Mouse (Mus musculus): ENCODE measurements around the gene Cyp26b1. TPM values are rescaled to one million over a fixed set of nuclear protein-coding genes. Genes with fewer than 3 reads are reported as not detected.

Cyp26b1 gene
- polyA plus RNA-seq (2015; fragmentation: Nextera tagmentation; extraction: Ambion mirVana) = 37.4 and 48.4 TPM in 2 replicates

- Histone ChIP-seq H3K4me3 (ENCODE audit: low read length) (peak within 1 kb of the TSS; percentile 29), H3K4me1 (ENCODE audit: control insufficient read depth, insufficient read depth, low read depth, low read length) (peaks cover 15% of the 10 kb centered on the region), H3K9me3 (ENCODE audit: control insufficient read depth, low read length) (no peaks in the 10 kb centered on the region), H3K27ac (ENCODE audit: low read depth, low read length) (no peak within 1 kb of the TSS; the same call in 1 of the 2 replicates), H3K27me3 (replicated peaks; ENCODE audit: control insufficient read depth, insufficient read depth, low read length) (peaks cover 10% of the 10 kb centered on the region), H3K9ac (ENCODE audit: low read depth, low read length) (peak within 1 kb of the TSS; percentile 20; the same call in 1 of the 2 replicates), H3K36me3 (ENCODE audit: control insufficient read depth, insufficient read depth, low read length) (no peaks in the 10 kb centered on the region), H3K4me2 (ENCODE audit: low read length) (peak within 1 kb of the TSS; percentile 11; the same call in 1 of the 2 replicates)
- 61% methylated on average over 10 of the region's 10 CpGs for WGBS
- ATAC-seq = peak; percentile 49
These were observed at the start of gene Cyp26b1 for GRCm38 (mm10) chr6:84593693-84594092. Gene Cyp26b1 (minus strand): TSS chr6:84593908.

- H3K4me1 ChIP-seq (ENCODE audit: control insufficient read depth, insufficient read depth, low read depth, low read length) = peaks cover 3% of the 10 kb centered on the region; the same call in 1 of the 2 replicates
- ATAC-seq = no peak
These were observed 47.3 kb upstream of the Cyp26b1 start for GRCm38 (mm10) chr6:84641062-84641431.

GRCm38 (mm10) chr6:84640324-84641061 is 46.8 kb upstream of the Cyp26b1 start:
- ATAC-seq = no peak
- Histone ChIP-seq H3K27ac (ENCODE audit: low read depth, low read length) (no peak overlapping the region), H3K4me2 (ENCODE audit: low read length) (no peak overlapping the region), H3K4me3 (ENCODE audit: low read length) (no peak overlapping the region), H3K9ac (ENCODE audit: low read depth, low read length) (no peak overlapping the region), H3K27me3 (replicated peaks; ENCODE audit: control insufficient read depth, insufficient read depth, low read length) (no peaks in the 10 kb centered on the region), H3K4me1 (ENCODE audit: control insufficient read depth, insufficient read depth, low read depth, low read length) (no peaks in the 10 kb centered on the region), H3K36me3 (ENCODE audit: control insufficient read depth, insufficient read depth, low read length) (no peaks in the 10 kb centered on the region), H3K9me3 (ENCODE audit: control insufficient read depth, low read length) (no peaks in the 10 kb centered on the region)
- WGBS = 64% methylated on average over 9 of the region's 9 CpGs

More at GRCm38 (mm10) chr6:84641062-84641431, 47.3 kb upstream of the Cyp26b1 start:
- H3K27ac ChIP-seq (ENCODE audit: low read depth, low read length) = no peak overlapping the region
- no peak overlapping the region for H3K9ac ChIP-seq (ENCODE audit: low read depth, low read length)
- no peak overlapping the region for H3K4me2 ChIP-seq (ENCODE audit: low read length)
- WGBS = 77% methylated on average over 4 of the region's 4 CpGs
- no peak overlapping the region for H3K4me3 ChIP-seq (ENCODE audit: low read length)
- H3K9me3 ChIP-seq (ENCODE audit: control insufficient read depth, low read length) = no peaks in the 10 kb centered on the region
- H3K27me3 ChIP-seq (replicated peaks; ENCODE audit: control insufficient read depth, insufficient read depth, low read length) = no peaks in the 10 kb centered on the region
- no peaks in the 10 kb centered on the region for H3K36me3 ChIP-seq (ENCODE audit: control insufficient read depth, insufficient read depth, low read length)

GRCm38 (mm10) chr6:84638206-84638605 is 44.5 kb upstream of the Cyp26b1 start:
- H3K27ac ChIP-seq (ENCODE audit: low read depth, low read length) = no peak overlapping the region
- H3K27me3 ChIP-seq (replicated peaks; ENCODE audit: control insufficient read depth, insufficient read depth, low read length) = no peaks in the 10 kb centered on the region
- ATAC-seq = no peak
- H3K9me3 ChIP-seq (ENCODE audit: control insufficient read depth, low read length) = no peaks in the 10 kb centered on the region
- H3K4me3 ChIP-seq (ENCODE audit: low read length) = no peak overlapping the region
- no peaks in the 10 kb centered on the region for H3K4me1 ChIP-seq (ENCODE audit: control insufficient read depth, insufficient read depth, low read depth, low read length)
- H3K9ac ChIP-seq (ENCODE audit: low read depth, low read length) = no peak overlapping the region
- H3K4me2 ChIP-seq (ENCODE audit: low read length) = no peak overlapping the region
- H3K36me3 ChIP-seq (ENCODE audit: control insufficient read depth, insufficient read depth, low read length) = no peaks in the 10 kb centered on the region

GRCm38 (mm10) chr6:84631588-84631987 is 37.9 kb upstream of the Cyp26b1 start:
- Histone ChIP-seq H3K36me3 (ENCODE audit: control insufficient read depth, insufficient read depth, low read length) (no peaks in the 10 kb centered on the region), H3K9me3 (ENCODE audit: control insufficient read depth, low read length) (no peaks in the 10 kb centered on the region), H3K4me1 (ENCODE audit: control insufficient read depth, insufficient read depth, low read depth, low read length) (no peaks in the 10 kb centered on the region), H3K4me2 (ENCODE audit: low read length) (no peak overlapping the region), H3K27me3 (replicated peaks; ENCODE audit: control insufficient read depth, insufficient read depth, low read length) (no peaks in the 10 kb centered on the region), H3K4me3 (ENCODE audit: low read length) (no peak overlapping the region), H3K9ac (ENCODE audit: low read depth, low read length) (no peak overlapping the region), H3K27ac (ENCODE audit: low read depth, low read length) (no peak overlapping the region)
- 83% methylated on average over 2 of the region's 2 CpGs for WGBS
- ATAC-seq = no peak

GRCm38 (mm10) chr6:84630276-84630675 is 36.6 kb upstream of the Cyp26b1 start:
- no peak overlapping the region for H3K4me2 ChIP-seq (ENCODE audit: low read length)
- no peak for ATAC-seq
- WGBS = 25% methylated on average over 1 of the region's 1 CpGs

GRCm38 (mm10) chr6:84628831-84629230 is 35.1 kb upstream of the Cyp26b1 start:
- no peak overlapping the region for H3K4me2 ChIP-seq (ENCODE audit: low read length)
- no peaks in the 10 kb centered on the region for H3K9me3 ChIP-seq (ENCODE audit: control insufficient read depth, low read length)
- no peak for ATAC-seq
- no peaks in the 10 kb centered on the region for H3K36me3 ChIP-seq (ENCODE audit: control insufficient read depth, insufficient read depth, low read length)
- H3K27me3 ChIP-seq (replicated peaks; ENCODE audit: control insufficient read depth, insufficient read depth, low read length) = no peaks in the 10 kb centered on the region
- no peak overlapping the region for H3K4me3 ChIP-seq (ENCODE audit: low read length)
- no peaks in the 10 kb centered on the region for H3K4me1 ChIP-seq (ENCODE audit: control insufficient read depth, insufficient read depth, low read depth, low read length)
- no peak overlapping the region for H3K27ac ChIP-seq (ENCODE audit: low read depth, low read length)
- no peak overlapping the region for H3K9ac ChIP-seq (ENCODE audit: low read depth, low read length)
- WGBS = 92% methylated on average over 5 of the region's 5 CpGs

More at GRCm38 (mm10) chr6:84630276-84630675, 36.6 kb upstream of the Cyp26b1 start:
- H3K4me1 ChIP-seq (ENCODE audit: control insufficient read depth, insufficient read depth, low read depth, low read length) = no peaks in the 10 kb centered on the region
- no peak overlapping the region for H3K27ac ChIP-seq (ENCODE audit: low read depth, low read length)
- no peaks in the 10 kb centered on the region for H3K27me3 ChIP-seq (replicated peaks; ENCODE audit: control insufficient read depth, insufficient read depth, low read length)
- H3K4me3 ChIP-seq (ENCODE audit: low read length) = no peak overlapping the region
- H3K9ac ChIP-seq (ENCODE audit: low read depth, low read length) = no peak overlapping the region
- no peaks in the 10 kb centered on the region for H3K36me3 ChIP-seq (ENCODE audit: control insufficient read depth, insufficient read depth, low read length)
- H3K9me3 ChIP-seq (ENCODE audit: control insufficient read depth, low read length) = no peaks in the 10 kb centered on the region

GRCm38 (mm10) chr6:84626398-84626797 is 32.7 kb upstream of the Cyp26b1 start:
- Histone ChIP-seq H3K4me1 (ENCODE audit: control insufficient read depth, insufficient read depth, low read depth, low read length) (no peaks in the 10 kb centered on the region), H3K4me3 (ENCODE audit: low read length) (no peak overlapping the region), H3K27ac (ENCODE audit: low read depth, low read length) (no peak overlapping the region), H3K27me3 (replicated peaks; ENCODE audit: control insufficient read depth, insufficient read depth, low read length) (no peaks in the 10 kb centered on the region), H3K9me3 (ENCODE audit: control insufficient read depth, low read length) (no peaks in the 10 kb centered on the region), H3K4me2 (ENCODE audit: low read length) (no peak overlapping the region), H3K9ac (ENCODE audit: low read depth, low read length) (no peak overlapping the region), H3K36me3 (ENCODE audit: control insufficient read depth, insufficient read depth, low read length) (no peaks in the 10 kb centered on the region)
- WGBS = 90% methylated on average over 2 of the region's 2 CpGs
- ATAC-seq = no peak

- H3K27ac ChIP-seq (ENCODE audit: low read depth, low read length) = no peak overlapping the region
- no peak overlapping the region for H3K9ac ChIP-seq (ENCODE audit: low read depth, low read length)
- H3K36me3 ChIP-seq (ENCODE audit: control insufficient read depth, insufficient read depth, low read length) = peaks cover 2% of the 10 kb centered on the region; the same call in 1 of the 2 replicates
- no peaks in the 10 kb centered on the region for H3K27me3 ChIP-seq (replicated peaks; ENCODE audit: control insufficient read depth, insufficient read depth, low read length)
- no peak overlapping the region for H3K4me3 ChIP-seq (ENCODE audit: low read length)
- no peak overlapping the region for H3K4me2 ChIP-seq (ENCODE audit: low read length)
- H3K9me3 ChIP-seq (ENCODE audit: control insufficient read depth, low read length) = no peaks in the 10 kb centered on the region
- WGBS = 92% methylated on average over 6 of the region's 6 CpGs
- ATAC-seq = no peak
- H3K4me1 ChIP-seq (ENCODE audit: control insufficient read depth, insufficient read depth, low read depth, low read length) = no peaks in the 10 kb centered on the region
These were observed 25.5 kb upstream of the Cyp26b1 start for GRCm38 (mm10) chr6:84619166-84619565.
